Mouse (Mus musculus): ENCODE measurements around the gene AL732309.1. TPM values are rescaled to one million over a fixed set of nuclear protein-coding genes. Genes with fewer than 3 reads are reported as not detected.

AL732309.1 gene
- polyA plus RNA-seq, 1 experiment from 2014 or later = 10.2 TPM

- H3K9ac ChIP-seq = no peak overlapping the region
- H3K27me3 ChIP-seq = no peaks in the 10 kb centered on the region
- no peak for ATAC-seq (ENCODE audit: insufficient number of reproducible peaks, low FRiP score, low TSS enrichment, low read depth)
- no peaks in the 10 kb centered on the region for H3K4me1 ChIP-seq
- no peaks in the 10 kb centered on the region for H3K9me3 ChIP-seq
- no peak overlapping the region for H3K27ac ChIP-seq
- H3K4me2 ChIP-seq = no peak overlapping the region
- peaks cover 98% of the 10 kb centered on the region for H3K36me3 ChIP-seq
- H3K4me3 ChIP-seq = no peak overlapping the region
- WGBS = 76% methylated on average over 4 of the region's 4 CpGs
Measured at GRCm38 (mm10) chr2:25203631-25204214, 42.9 kb downstream of the AL732309.1 start.

DNA sequence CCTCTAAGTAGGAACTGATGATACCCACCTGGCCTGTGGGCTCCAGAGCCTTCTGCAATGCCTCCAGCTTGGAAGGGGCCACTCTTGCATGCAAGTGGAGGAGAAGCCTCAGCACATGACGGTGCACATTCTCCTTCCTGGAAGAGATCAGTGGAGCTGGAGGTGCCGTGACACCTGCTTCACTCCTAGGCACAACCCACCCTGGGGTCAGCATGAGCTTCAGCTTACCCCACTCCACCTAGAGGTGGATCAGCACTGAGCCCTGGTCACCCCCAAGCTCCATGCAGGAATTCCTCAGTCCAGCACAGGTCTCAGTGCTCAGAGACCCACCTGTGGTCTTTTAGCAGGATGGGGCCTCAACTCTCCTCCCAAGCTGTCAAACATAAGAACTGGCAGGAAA lies 46.0 kb downstream of the AL732309.1 start:
- ATAC-seq (ENCODE audit: insufficient number of reproducible peaks, low FRiP score, low TSS enrichment, low read depth) = no peak
- 85% methylated on average over 2 of the region's 2 CpGs for WGBS
- Histone ChIP-seq H3K4me1 (peaks cover 14% of the 10 kb centered on the region; the same call in 1 of the 2 replicates), H3K9me3 (no peaks in the 10 kb centered on the region), H3K9ac (no peak overlapping the region), H3K36me3 (peaks cover 75% of the 10 kb centered on the region), H3K27me3 (peaks cover 12% of the 10 kb centered on the region), H3K4me2 (no peak overlapping the region), H3K4me3 (no peak overlapping the region), H3K27ac (no peak overlapping the region)

GRCm38 (mm10) chr2:25197946-25198345 lies 48.7 kb downstream of the AL732309.1 start:
- no peaks in the 10 kb centered on the region for H3K9me3 ChIP-seq
- no peak overlapping the region for H3K4me3 ChIP-seq
- H3K4me2 ChIP-seq = no peak overlapping the region
- ATAC-seq (ENCODE audit: insufficient number of reproducible peaks, low FRiP score, low TSS enrichment, low read depth) = no peak
- peaks cover 35% of the 10 kb centered on the region for H3K4me1 ChIP-seq
- H3K27me3 ChIP-seq = peaks cover 29% of the 10 kb centered on the region
- no peak overlapping the region for H3K9ac ChIP-seq
- H3K27ac ChIP-seq = no peak overlapping the region; the same call in 1 of the 2 replicates
- peaks cover 48% of the 10 kb centered on the region for H3K36me3 ChIP-seq

GRCm38 (mm10) chr2:25197191-25197590 lies 49.5 kb downstream of the AL732309.1 start:
- Histone ChIP-seq H3K4me3 (no peak overlapping the region; the same call in 1 of the 2 replicates), H3K9ac (no peak overlapping the region), H3K9me3 (no peaks in the 10 kb centered on the region), H3K27me3 (peaks cover 29% of the 10 kb centered on the region), H3K27ac (peak overlapping the region; percentile 71; the same call in 1 of the 2 replicates), H3K36me3 (peaks cover 40% of the 10 kb centered on the region), H3K4me2 (peak overlapping the region; percentile 41; the same call in 1 of the 2 replicates), H3K4me1 (peaks cover 35% of the 10 kb centered on the region)
- WGBS = 36% methylated on average over 2 of the region's 2 CpGs
- ATAC-seq (ENCODE audit: insufficient number of reproducible peaks, low FRiP score, low TSS enrichment, low read depth) = no peak

GRCm38 (mm10) chr2:25196172-25196954 lies 50.3 kb downstream of the AL732309.1 start, which contains the start of gene Tor4a:
Gene Tor4a (minus strand): TSS chr2:25196886.
- Histone ChIP-seq H3K36me3 (peaks cover 32% of the 10 kb centered on the region), H3K4me3 (peak within 1 kb of the TSS; percentile 32), H3K27ac (peak within 1 kb of the TSS; percentile 71), H3K4me2 (peak within 1 kb of the TSS; percentile 41), H3K4me1 (peaks cover 35% of the 10 kb centered on the region), H3K27me3 (peaks cover 29% of the 10 kb centered on the region), H3K9ac (0 out of 2 replicates have a peak within 1 kb of the TSS, but pooled peaks have one; percentile 14), H3K9me3 (no peaks in the 10 kb centered on the region)
- WGBS = 5% methylated on average over 8 of the region's 8 CpGs
- no peak for ATAC-seq (ENCODE audit: insufficient number of reproducible peaks, low FRiP score, low TSS enrichment, low read depth)

- peak overlapping the region; percentile 41 for H3K4me2 ChIP-seq
- peak overlapping the region; percentile 32 for H3K4me3 ChIP-seq
- peaks cover 23% of the 10 kb centered on the region for H3K36me3 ChIP-seq
- 22% methylated on average over 55 of the region's 55 CpGs for WGBS
- no peak for ATAC-seq (ENCODE audit: insufficient number of reproducible peaks, low FRiP score, low TSS enrichment, low read depth)
- H3K4me1 ChIP-seq = peaks cover 35% of the 10 kb centered on the region
- H3K27ac ChIP-seq = peak overlapping the region; percentile 71; the same call in 1 of the 2 replicates
- H3K27me3 ChIP-seq = peaks cover 29% of the 10 kb centered on the region
- H3K9ac ChIP-seq = no peak overlapping the region
- H3K9me3 ChIP-seq = no peaks in the 10 kb centered on the region
Measured at GRCm38 (mm10) chr2:25195211-25196156, 51.2 kb downstream of the AL732309.1 start.

Other genes starting within 250 kb of the AL732309.1 start
- 67.5 and 68.3 TPM in 2 replicates for gene Nsmf, start 192.5 kb downstream of the AL732309.1 start, polyA plus RNA-seq (2015; fragmentation: Nextera tagmentation; extraction: Ambion mirVana)
- not detected in 2 replicates for gene Entpd8, start 166.6 kb downstream of the AL732309.1 start, polyA plus RNA-seq (2015; fragmentation: Nextera tagmentation; extraction: Ambion mirVana)
- 0.18 TPM in 1 of 2 replicates, not detected in the other for gene Noxa1, start 151.7 kb downstream of the AL732309.1 start, polyA plus RNA-seq (2015; fragmentation: Nextera tagmentation; extraction: Ambion mirVana)
- gene Nrarp, start 66.1 kb downstream of the AL732309.1 start, polyA plus RNA-seq (2015; fragmentation: Nextera tagmentation; extraction: Ambion mirVana) = 28.5 and 33.5 TPM in 2 replicates
- gene Tor4a, start 50.0 kb downstream of the AL732309.1 start, polyA plus RNA-seq (2015; fragmentation: Nextera tagmentation; extraction: Ambion mirVana) = 8.9 and 10.0 TPM in 2 replicates
- 114 and 117 TPM in 2 replicates for gene Nelfb, start 35.4 kb downstream of the AL732309.1 start, polyA plus RNA-seq (2015; fragmentation: Nextera tagmentation; extraction: Ambion mirVana)
- not detected in 2 replicates for gene Stpg3, start 32.2 kb downstream of the AL732309.1 start, polyA plus RNA-seq (2015; fragmentation: Nextera tagmentation; extraction: Ambion mirVana)
- 0.81 TPM in 1 of 2 replicates, not detected in the other for gene Fam166a, start 28.1 kb downstream of the AL732309.1 start, polyA plus RNA-seq (2015; fragmentation: Nextera tagmentation; extraction: Ambion mirVana)
- 554 and 617 TPM in 2 replicates for gene Tubb4b, start 22.2 kb downstream of the AL732309.1 start, polyA plus RNA-seq (2015; fragmentation: Nextera tagmentation; extraction: Ambion mirVana)
- not detected in 2 replicates for gene Slc34a3, start 12.5 kb downstream of the AL732309.1 start, polyA plus RNA-seq (2015; fragmentation: Nextera tagmentation; extraction: Ambion mirVana)
- gene Rnf224, start 10.1 kb downstream of the AL732309.1 start, polyA plus RNA-seq (2015; fragmentation: Nextera tagmentation; extraction: Ambion mirVana) = 0.57 and 0.58 TPM in 2 replicates
- gene Rnf208, start 4.6 kb downstream of the AL732309.1 start, polyA plus RNA-seq (2015; fragmentation: Nextera tagmentation; extraction: Ambion mirVana) = 16.9 and 17.5 TPM in 2 replicates
- gene Cysrt1, start 4.4 kb downstream of the AL732309.1 start, polyA plus RNA-seq (2015; fragmentation: Nextera tagmentation; extraction: Ambion mirVana) = 83.9 and 100 TPM in 2 replicates
- gene Tmem203, start 8.6 kb upstream of the AL732309.1 start, polyA plus RNA-seq (2015; fragmentation: Nextera tagmentation; extraction: Ambion mirVana) = 21.4 and 24.2 TPM in 2 replicates
- 8.5 and 8.6 TPM in 2 replicates for gene Tprn, start 15.8 kb upstream of the AL732309.1 start, polyA plus RNA-seq (2015; fragmentation: Nextera tagmentation; extraction: Ambion mirVana)
- 241 and 244 TPM in 2 replicates for gene Ssna1, start 25.6 kb upstream of the AL732309.1 start, polyA plus RNA-seq (2015; fragmentation: Nextera tagmentation; extraction: Ambion mirVana)
- 136 and 140 TPM in 2 replicates for gene Anapc2, start 25.6 kb upstream of the AL732309.1 start, polyA plus RNA-seq (2015; fragmentation: Nextera tagmentation; extraction: Ambion mirVana)
- gene Tmem210, start 41.3 kb upstream of the AL732309.1 start, polyA plus RNA-seq (2015; fragmentation: Nextera tagmentation; extraction: Ambion mirVana) = not detected in 2 replicates
- gene Lrrc26, start 43.1 kb upstream of the AL732309.1 start, polyA plus RNA-seq (2015; fragmentation: Nextera tagmentation; extraction: Ambion mirVana) = 0.61 and 0.92 TPM in 2 replicates
- 0.71 and 0.87 TPM in 2 replicates for gene Grin1, start 72.3 kb upstream of the AL732309.1 start, polyA plus RNA-seq (2015; fragmentation: Nextera tagmentation; extraction: Ambion mirVana)
- 47.0 and 55.8 TPM in 2 replicates for gene Man1b1, start 85.5 kb upstream of the AL732309.1 start, polyA plus RNA-seq (2015; fragmentation: Nextera tagmentation; extraction: Ambion mirVana)
- 24.0 and 25.1 TPM in 2 replicates for gene Dpp7, start 109.5 kb upstream of the AL732309.1 start, polyA plus RNA-seq (2015; fragmentation: Nextera tagmentation; extraction: Ambion mirVana)
- 16.9 and 23.6 TPM in 2 replicates for gene Uap1l1, start 118.8 kb upstream of the AL732309.1 start, polyA plus RNA-seq (2015; fragmentation: Nextera tagmentation; extraction: Ambion mirVana)
- gene Sapcd2, start 125.5 kb upstream of the AL732309.1 start, polyA plus RNA-seq (2015; fragmentation: Nextera tagmentation; extraction: Ambion mirVana) = 30.5 and 31.9 TPM in 2 replicates
- gene Entpd2, start 149.0 kb upstream of the AL732309.1 start, polyA plus RNA-seq (2015; fragmentation: Nextera tagmentation; extraction: Ambion mirVana) = 4.2 and 11.7 TPM in 2 replicates
- 51.7 and 54.3 TPM in 2 replicates for gene Npdc1, start 152.5 kb upstream of the AL732309.1 start, polyA plus RNA-seq (2015; fragmentation: Nextera tagmentation; extraction: Ambion mirVana)
- 0.18 TPM in 1 of 2 replicates, not detected in the other for gene Fut7, start 176.4 kb upstream of the AL732309.1 start, polyA plus RNA-seq (2015; fragmentation: Nextera tagmentation; extraction: Ambion mirVana)
- gene Abca2, start 181.8 kb upstream of the AL732309.1 start, polyA plus RNA-seq (2015; fragmentation: Nextera tagmentation; extraction: Ambion mirVana) = 4.2 and 5.9 TPM in 2 replicates
- 99.3 and 111 TPM in 2 replicates for gene Clic3, start 210.0 kb upstream of the AL732309.1 start, polyA plus RNA-seq (2015; fragmentation: Nextera tagmentation; extraction: Ambion mirVana)
- gene Paxx, start 214.2 kb upstream of the AL732309.1 start, polyA plus RNA-seq (2015; fragmentation: Nextera tagmentation; extraction: Ambion mirVana) = 49.9 and 56.9 TPM in 2 replicates
- gene Ptgds, start 223.2 kb upstream of the AL732309.1 start, polyA plus RNA-seq (2015; fragmentation: Nextera tagmentation; extraction: Ambion mirVana) = 4.1 and 9.1 TPM in 2 replicates
- gene Lcn12, start 247.0 kb upstream of the AL732309.1 start, polyA plus RNA-seq (2015; fragmentation: Nextera tagmentation; extraction: Ambion mirVana) = not detected in 2 replicates